Mouse (Mus musculus) adrenal gland, adult 2 months (tissue): ENCODE measurements around the gene Slc25a31. TPM values are rescaled to one million over a fixed set of nuclear protein-coding genes. Genes with fewer than 3 reads are reported as not detected.

ENCODE experiments used
- DNase-seq: peaks from one replicate; pipeline ENCODE4 v3.0.0; 2021
- polyA plus RNA-seq: library from polyadenylated mRNA; depleted of rRNA; stranded (reverse); fragments of >200 nt; gene quantifications from 2 replicates; pipeline ENCODE4 v1.2.3, GENCODE M21; 2012; rRNA removed
- total RNA-seq, 2 experiments: library from RNA; stranded (reverse); gene quantifications; 2 replicates each; pipeline ENCODE4 v1.2.3; 2021

Slc25a31 gene
- total and polyA plus RNA-seq, 3 experiments: 0.12 TPM; not detected in 2

- no peak for DNase-seq
Measured at GRCm38 (mm10) chr3:40719022-40719421, 10.4 kb downstream of the Slc25a31 start.

- no peak for DNase-seq
Measured at GRCm38 (mm10) chr3:40738381-40738912, 29.8 kb downstream of the Slc25a31 start.

- peak; percentile 1 for DNase-seq
Measured at GRCm38 (mm10) chr3:40744024-40744835, 35.6 kb downstream of the Slc25a31 start, which contains the start of gene Hspa4l. Gene Hspa4l, plus strand, starts transcription at chr3:40744495.

- peak; percentile 98 for DNase-seq
Measured at GRCm38 (mm10) chr3:40744836-40745660, 36.4 kb downstream of the Slc25a31 start.

GRCm38 (mm10) chr3:40745661-40746547 lies 37.2 kb downstream of the Slc25a31 start:
- DNase-seq: peak; percentile 47

- DNase-seq: no peak
Measured at GRCm38 (mm10) chr3:40760746-40761145, 52.1 kb downstream of the Slc25a31 start.

GRCm38 (mm10) chr3:40761312-40761711 lies 52.7 kb downstream of the Slc25a31 start:
- DNase-seq: no peak

Other genes starting within 250 kb of the Slc25a31 start
- 1 to 10 TPM; 1.8 to 4.0 TPM for gene Intu, start 177.6 kb upstream of the Slc25a31 start, total RNA-seq
- gene Intu, start 177.6 kb upstream of the Slc25a31 start, polyA plus RNA-seq: 1.1 TPM in 2 replicates
- gene Hspa4l, start 35.6 kb downstream of the Slc25a31 start, total RNA-seq: 10 to 100 TPM; 84.3 to 90.8 TPM
- gene Hspa4l, start 35.6 kb downstream of the Slc25a31 start, polyA plus RNA-seq: 43.2 and 49.8 TPM in 2 replicates
- 1 to 10 TPM; 3.3 to 4.7 TPM for gene Plk4, start 91.2 kb downstream of the Slc25a31 start, total RNA-seq
- gene Plk4, start 91.2 kb downstream of the Slc25a31 start, polyA plus RNA-seq: 0.98 and 1.2 TPM in 2 replicates
- gene Mfsd8, start 138.0 kb downstream of the Slc25a31 start, total RNA-seq: 10 to 100 TPM; 16.9 to 25.5 TPM
- gene Mfsd8, start 138.0 kb downstream of the Slc25a31 start, polyA plus RNA-seq: 1.9 and 2.2 TPM in 2 replicates
- gene Abhd18, start 138.1 kb downstream of the Slc25a31 start, total RNA-seq: 1 to 10 TPM; 4.0 to 6.4 TPM
- gene Abhd18, start 138.1 kb downstream of the Slc25a31 start, polyA plus RNA-seq: 0.42 and 1.2 TPM in 2 replicates
- not detected for gene 1700034I23Rik, start 193.7 kb downstream of the Slc25a31 start, total RNA-seq
- gene 1700034I23Rik, start 193.7 kb downstream of the Slc25a31 start, polyA plus RNA-seq: not detected in 2 replicates
- gene Larp1b, start 241.0 kb downstream of the Slc25a31 start, total RNA-seq: 10 to 100 TPM; 33.7 to 35.3 TPM
- 3.7 and 8.1 TPM in 2 replicates for gene Larp1b, start 241.0 kb downstream of the Slc25a31 start, polyA plus RNA-seq